Mouse (Mus musculus) heart, adult 2 months (tissue): ENCODE results near the gene Tmem80.

Experiments used
- CTCF ChIP-seq: fragments of 200-600 bp; IDR thresholded peaks from 2 replicates; pipeline ENCODE4 v1.8.1; 2022; ENCODE audit warnings: antibody characterized with exemption, mild to moderate bottlenecking, moderate library complexity
- EP300 ChIP-seq: fragments of 200-500 bp; IDR thresholded peaks from 2 replicates; pipeline ENCODE4 v1.6.1; 2011; ENCODE audit warnings: low read depth, low read length, control low read depth; ENCODE audit not compliant: insufficient read depth
- POLR2A ChIP-seq: fragments of 200-500 bp; IDR thresholded peaks from 2 replicates; pipeline ENCODE4 v1.6.1; 2011; ENCODE audit warnings: mild to moderate bottlenecking, low read depth, low read length, control low read depth; ENCODE audit not compliant: insufficient read depth

GRCm38 (mm10) chr7:141363106-141363751 lies 35.7 kb downstream of the Tmem80 start:
- TF ChIP-seq POLR2A (no peak), CTCF (peak; percentile 85), EP300 (no peak)
